Mouse (Mus musculus) forebrain, embryonic 13.5 days (tissue): ENCODE data around the gene Rdh16. TPM values are rescaled to one million over a fixed set of nuclear protein-coding genes. Genes with fewer than 3 reads are reported as not detected.
"Not testable (repeated sequence)": the region's sequence is repeated elsewhere in the genome, so short reads cannot be mapped to it uniquely, and the experiment has no call there.

Source experiments
- ATAC-seq: fragments of 200-750 bp; cut with Nextera tagmentation; 2 replicates; pipeline ENCODE4 v1.8.0; 2017
- H3K27ac ChIP-seq: fragments of 300-500 bp; sonication (generic); 2 replicates; pipeline ENCODE4 v1.5.1; 2015; ENCODE audit warnings: inconsistent platforms, mild to moderate bottlenecking, moderate library complexity
- H3K27me3 ChIP-seq: fragments of 300-500 bp; sonication (generic); 2 replicates; pipeline ENCODE4 v1.6.1; 2015; ENCODE audit warnings: mild to moderate bottlenecking, inconsistent platforms
- H3K36me3 ChIP-seq: fragments of 300-500 bp; sonication (generic); 2 replicates; pipeline ENCODE4 v1.6.1; 2015; ENCODE audit warnings: mild to moderate bottlenecking, inconsistent platforms; ENCODE audit not compliant: poor library complexity, severe bottlenecking
- H3K4me1 ChIP-seq: fragments of 300-500 bp; sonication (generic); 2 replicates; pipeline ENCODE4 v1.6.1; 2015; ENCODE audit warnings: inconsistent platforms
- H3K4me2 ChIP-seq: fragments of 300-500 bp; sonication (generic); 2 replicates; pipeline ENCODE4 v1.6.1; 2015; ENCODE audit warnings: inconsistent platforms, mild to moderate bottlenecking, moderate library complexity
- H3K4me3 ChIP-seq: fragments of 300-500 bp; sonication (generic); 2 replicates; pipeline ENCODE4 v1.5.1; 2015; ENCODE audit warnings: mild to moderate bottlenecking, inconsistent platforms
- H3K9ac ChIP-seq: fragments of 300-500 bp; sonication (generic); 2 replicates; pipeline ENCODE4 v1.6.1; 2015; ENCODE audit warnings: mild to moderate bottlenecking, inconsistent platforms
- H3K9me3 ChIP-seq: fragments of 300-500 bp; sonication (generic); replicated peaks from 2 replicates; pipeline ENCODE4 v1.6.1; 2016; ENCODE audit warnings: inconsistent platforms
- WGBS: fragments of 180-500 bp; shearing (Covaris S2); methylation state at CpG from one replicate; pipeline ENCODE4 v1.1.7; 2015; 5-methylcytosine and 5-hydroxymethylcytosine counted together
- polyA plus RNA-seq: library from polyadenylated mRNA; unstranded; fragments of >200 nt; fragmentation: Nextera tagmentation; extraction: Ambion mirVana; gene quantifications from 2 replicates; pipeline ENCODE4 v1.2.1, GENCODE M21; 2015

The Rdh16 gene
- polyA plus RNA-seq, 1 experiment from 2014 or later = not detected

- no peaks in the 10 kb centered on the region for H3K36me3 ChIP-seq
- H3K27ac ChIP-seq = no peak overlapping the region
- no peaks in the 10 kb centered on the region for H3K9me3 ChIP-seq
- no peak for ATAC-seq
- no peaks in the 10 kb centered on the region for H3K4me1 ChIP-seq
- 94% methylated on average over 2 of the region's 2 CpGs for WGBS
- no peak overlapping the region for H3K9ac ChIP-seq
- no peak overlapping the region for H3K4me2 ChIP-seq
- no peaks in the 10 kb centered on the region for H3K27me3 ChIP-seq
- H3K4me3 ChIP-seq = no peak overlapping the region
Measured at GRCm38 (mm10) chr10:127838539-127838938, 37.6 kb downstream of the Rdh16 start.

- no peaks in the 10 kb centered on the region for H3K36me3 ChIP-seq
- no peak overlapping the region for H3K4me3 ChIP-seq
- H3K27ac ChIP-seq = no peak overlapping the region
- H3K9ac ChIP-seq = no peak overlapping the region
- WGBS = 77% methylated on average over 2 of the region's 2 CpGs
- no peak overlapping the region for H3K4me2 ChIP-seq
- ATAC-seq = no peak
- no peaks in the 10 kb centered on the region for H3K27me3 ChIP-seq
- no peaks in the 10 kb centered on the region for H3K9me3 ChIP-seq
- no peaks in the 10 kb centered on the region for H3K4me1 ChIP-seq
Measured at GRCm38 (mm10) chr10:127840776-127841175, 39.8 kb downstream of the Rdh16 start.

GRCm38 (mm10) chr10:127845945-127846344 lies 45.0 kb downstream of the Rdh16 start:
- not testable (repeated sequence) for H3K4me2 ChIP-seq, H3K27ac ChIP-seq, H3K9me3 ChIP-seq, H3K27me3 ChIP-seq, ATAC-seq, H3K36me3 ChIP-seq, H3K9ac ChIP-seq, H3K4me3 ChIP-seq, H3K4me1 ChIP-seq
- 91% methylated on average over 5 of the region's 5 CpGs for WGBS

GRCm38 (mm10) chr10:127848089-127848488 lies 47.1 kb downstream of the Rdh16 start:
- ATAC-seq = no peak
- Histone ChIP-seq H3K4me2 (no peak overlapping the region), H3K9ac (no peak overlapping the region), H3K27me3 (no peaks in the 10 kb centered on the region), H3K36me3 (no peaks in the 10 kb centered on the region), H3K9me3 (no peaks in the 10 kb centered on the region), H3K4me1 (no peaks in the 10 kb centered on the region), H3K27ac (no peak overlapping the region), H3K4me3 (no peak overlapping the region)
- 79% methylated on average over 1 of the region's 1 CpGs for WGBS

GRCm38 (mm10) chr10:127849628-127850027 lies 48.7 kb downstream of the Rdh16 start, which contains the start of gene Rdh19:
Rdh19 (plus strand) TSS chr10:127849928.
- Histone ChIP-seq H3K27me3 (no peaks in the 10 kb centered on the region), H3K4me2 (no peak within 1 kb of the TSS), H3K36me3 (no peaks in the 10 kb centered on the region), H3K9me3 (no peaks in the 10 kb centered on the region), H3K4me3 (no peak within 1 kb of the TSS), H3K9ac (no peak within 1 kb of the TSS), H3K4me1 (no peaks in the 10 kb centered on the region), H3K27ac (no peak within 1 kb of the TSS)
- WGBS = 73% methylated on average over 1 of the region's 1 CpGs
- ATAC-seq = no peak

GRCm38 (mm10) chr10:127856376-127856775 lies 55.4 kb downstream of the Rdh16 start:
- Histone ChIP-seq H3K9me3 (no peaks in the 10 kb centered on the region), H3K36me3 (no peaks in the 10 kb centered on the region), H3K27me3 (no peaks in the 10 kb centered on the region), H3K4me1 (no peaks in the 10 kb centered on the region), H3K4me2 (no peak overlapping the region), H3K4me3 (no peak overlapping the region), H3K9ac (no peak overlapping the region), H3K27ac (no peak overlapping the region)
- no peak for ATAC-seq

GRCm38 (mm10) chr10:127864931-127865330 lies 64.0 kb downstream of the Rdh16 start:
- Histone ChIP-seq H3K9ac (no peak overlapping the region), H3K4me3 (no peak overlapping the region), H3K4me2 (no peak overlapping the region), H3K27ac (no peak overlapping the region), H3K9me3 (no peaks in the 10 kb centered on the region), H3K4me1 (no peaks in the 10 kb centered on the region), H3K27me3 (no peaks in the 10 kb centered on the region), H3K36me3 (no peaks in the 10 kb centered on the region)
- no peak for ATAC-seq

- Histone ChIP-seq H3K27ac (no peak within 1 kb of the TSS), H3K36me3 (no peaks in the 10 kb centered on the region), H3K4me3 (no peak within 1 kb of the TSS), H3K9me3 (peaks cover 8% of the 10 kb centered on the region), H3K4me1 (no peaks in the 10 kb centered on the region), H3K27me3 (no peaks in the 10 kb centered on the region), H3K4me2 (no peak within 1 kb of the TSS), H3K9ac (no peak within 1 kb of the TSS)
- ATAC-seq = no peak
- WGBS = 93% methylated on average over 3 of the region's 3 CpGs
Measured at GRCm38 (mm10) chr10:127866232-127866631, 65.3 kb downstream of the Rdh16 start, which contains the start of gene Rdh16f2. Rdh16f2 (plus strand) TSS chr10:127866474.

GRCm38 (mm10) chr10:127872484-127872883 lies 71.5 kb downstream of the Rdh16 start:
- Histone ChIP-seq H3K36me3 (no peaks in the 10 kb centered on the region), H3K4me1 (no peaks in the 10 kb centered on the region), H3K27ac (no peak overlapping the region), H3K4me3 (no peak overlapping the region), H3K9ac (no peak overlapping the region), H3K9me3 (peaks cover 13% of the 10 kb centered on the region), H3K27me3 (no peaks in the 10 kb centered on the region), H3K4me2 (no peak overlapping the region)
- whole genome bisulfite sequencing = 72% methylated on average over 4 of the region's 4 CpGs
- ATAC-seq = no peak

GRCm38 (mm10) chr10:127877681-127878080 lies 76.7 kb downstream of the Rdh16 start:
- no peaks in the 10 kb centered on the region for H3K27me3 ChIP-seq
- H3K4me1 ChIP-seq = no peaks in the 10 kb centered on the region
- no peaks in the 10 kb centered on the region for H3K9me3 ChIP-seq
- 59% methylated on average over 2 of the region's 2 CpGs for WGBS
- no peak overlapping the region for H3K9ac ChIP-seq
- H3K4me3 ChIP-seq = no peak overlapping the region
- H3K27ac ChIP-seq = no peak overlapping the region
- no peaks in the 10 kb centered on the region for H3K36me3 ChIP-seq
- no peak for ATAC-seq
- H3K4me2 ChIP-seq = no peak overlapping the region

- ATAC-seq = no peak
- WGBS = 87% methylated on average over 3 of the region's 3 CpGs
- no peak overlapping the region for H3K4me3 ChIP-seq
- H3K27ac ChIP-seq = no peak overlapping the region
- H3K4me2 ChIP-seq = no peak overlapping the region
- H3K9ac ChIP-seq = no peak overlapping the region
- no peaks in the 10 kb centered on the region for H3K27me3 ChIP-seq
- H3K4me1 ChIP-seq = no peaks in the 10 kb centered on the region
- H3K9me3 ChIP-seq = no peaks in the 10 kb centered on the region
- H3K36me3 ChIP-seq = no peaks in the 10 kb centered on the region
Measured at GRCm38 (mm10) chr10:127878262-127879057, 77.5 kb downstream of the Rdh16 start.

GRCm38 (mm10) chr10:127879155-127879688 lies 78.3 kb downstream of the Rdh16 start:
- WGBS = 84% methylated on average over 3 of the region's 3 CpGs
- no peak overlapping the region for H3K9ac ChIP-seq
- ATAC-seq = no peak

GRCm38 (mm10) chr10:127881041-127881440 lies 80.1 kb downstream of the Rdh16 start:
- H3K9me3 ChIP-seq = no peaks in the 10 kb centered on the region
- H3K9ac ChIP-seq = no peak overlapping the region
- no peaks in the 10 kb centered on the region for H3K27me3 ChIP-seq
- ATAC-seq = no peak
- H3K4me3 ChIP-seq = no peak overlapping the region
- 72% methylated on average over 4 of the region's 4 CpGs for WGBS
- no peaks in the 10 kb centered on the region for H3K36me3 ChIP-seq
- H3K4me1 ChIP-seq = no peaks in the 10 kb centered on the region
- no peak overlapping the region for H3K27ac ChIP-seq
- H3K4me2 ChIP-seq = no peak overlapping the region

More at GRCm38 (mm10) chr10:127879155-127879688, 78.3 kb downstream of the Rdh16 start:
- Histone ChIP-seq H3K36me3 (no peaks in the 10 kb centered on the region), H3K4me3 (no peak overlapping the region), H3K27me3 (no peaks in the 10 kb centered on the region), H3K4me1 (no peaks in the 10 kb centered on the region), H3K27ac (no peak overlapping the region), H3K9me3 (no peaks in the 10 kb centered on the region), H3K4me2 (no peak overlapping the region)
